Mouse (Mus musculus) liver, postnatal 0 days (tissue): ENCODE data around the gene Scamp3.

Experiments used
- CTCF ChIP-seq: sonication (generic); IDR thresholded peaks from 2 replicates; pipeline ENCODE4 v1.5.1; 2016; ENCODE audit warnings: antibody characterized with exemption, low read depth
- EP300 ChIP-seq: IDR thresholded peaks from 2 replicates; pipeline ENCODE4 v1.6.1; 2016; ENCODE audit warnings: antibody characterized with exemption, low read depth, mild to moderate bottlenecking

DNA sequence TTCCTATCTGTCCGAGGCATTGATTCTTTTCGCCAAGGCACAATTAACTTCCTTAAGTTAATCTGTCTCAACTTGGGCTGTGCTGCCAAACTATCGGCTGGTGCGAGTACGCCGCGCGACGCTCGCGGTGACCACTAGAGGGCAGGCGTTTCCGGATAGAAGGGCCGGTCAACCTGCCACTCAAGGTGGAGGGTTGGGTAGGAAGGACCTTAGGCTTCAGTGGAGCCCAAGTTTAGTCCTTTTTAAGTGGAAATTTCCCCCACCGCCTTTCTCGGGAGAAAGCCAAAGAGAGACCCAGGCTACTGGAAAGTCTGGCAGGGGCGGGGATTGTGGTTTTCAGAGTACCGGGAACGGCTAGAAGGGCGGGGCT lies 50.9 kb downstream of the Scamp3 start:
- TF ChIP-seq CTCF (peak; percentile 96), EP300 (no peak)
